Mouse (Mus musculus) kidney, adult 9 months (tissue): ENCODE results near the gene Vangl1.
"Not testable (repeated sequence)": the region's sequence is repeated elsewhere in the genome, so short reads cannot be mapped to it uniquely, and the experiment has no call there.

Source experiments
- DNase-seq: peaks from one replicate; pipeline ENCODE4 v3.0.0; 2022

Vangl1 gene

DNA sequence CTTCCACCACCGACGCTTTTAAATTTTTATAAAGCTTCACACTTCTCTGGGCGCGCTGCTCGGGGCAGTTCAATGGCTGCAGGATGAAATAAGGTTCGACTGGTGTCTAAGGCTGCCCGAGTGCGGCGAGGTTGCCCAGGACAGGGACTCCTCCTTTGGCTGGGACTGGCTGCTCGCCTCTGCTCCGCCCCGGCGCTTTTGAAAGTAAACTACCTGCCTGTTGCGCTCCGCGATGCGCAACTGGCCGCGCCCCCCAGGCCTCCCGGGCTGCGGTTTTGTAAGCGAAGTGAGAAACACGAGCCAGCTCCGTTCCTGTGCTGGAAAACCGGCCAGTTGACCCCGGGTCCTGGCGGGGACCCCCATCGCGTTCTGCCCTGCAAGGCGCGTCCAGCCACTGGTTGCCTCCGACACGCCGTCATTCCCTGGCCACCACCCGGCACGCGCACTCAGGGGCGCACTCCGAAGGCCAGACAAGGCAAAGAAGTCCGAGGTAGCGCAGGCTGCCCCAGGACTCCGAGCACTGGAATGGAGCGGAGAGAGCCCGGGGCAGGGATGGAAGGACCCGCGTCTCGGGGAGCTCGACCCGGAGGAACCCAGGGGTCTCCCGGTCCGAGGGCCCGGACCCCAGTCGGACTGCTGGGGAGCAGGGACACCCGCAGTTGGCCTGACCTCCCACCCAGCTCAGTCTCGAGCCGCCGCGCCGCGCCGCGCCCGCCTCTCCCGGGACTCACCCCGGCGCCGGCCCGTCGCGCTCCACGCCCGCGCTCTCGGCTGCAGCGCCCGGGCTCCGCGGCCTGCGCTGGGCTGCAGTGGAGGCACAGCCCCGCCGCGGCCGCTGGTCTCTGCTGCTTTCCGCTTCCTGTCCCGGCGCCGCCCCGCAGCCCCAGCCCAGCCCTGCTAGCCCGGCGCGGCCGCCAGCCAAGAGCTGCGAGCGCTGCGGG is at the start of gene Vangl1:
Vangl1 (minus strand) TSS at position 913 of the 941 bp plus-strand sequence.
- peak; percentile 84 for DNase-seq

DNA sequence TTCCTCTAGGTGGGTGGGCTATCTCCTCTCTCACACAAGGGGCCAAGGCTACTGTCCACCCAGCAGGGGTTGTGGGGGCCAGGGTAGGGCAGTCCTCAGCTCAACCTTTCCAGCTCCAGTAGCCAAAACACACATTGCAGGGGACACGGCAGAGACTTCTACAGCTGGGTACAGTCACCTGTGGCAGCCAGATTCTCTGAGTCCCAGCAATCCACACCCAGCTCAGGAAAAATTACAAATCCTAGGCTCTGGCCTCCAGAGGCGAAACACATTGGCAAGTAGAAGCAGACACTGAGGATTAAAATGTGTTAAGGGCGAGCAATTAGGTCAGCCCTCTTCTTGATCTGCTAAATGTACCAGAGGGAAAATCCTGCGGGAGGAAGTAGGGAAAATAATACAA is 49.1 kb upstream of the Vangl1 start:
- DNase-seq: no peak

DNA sequence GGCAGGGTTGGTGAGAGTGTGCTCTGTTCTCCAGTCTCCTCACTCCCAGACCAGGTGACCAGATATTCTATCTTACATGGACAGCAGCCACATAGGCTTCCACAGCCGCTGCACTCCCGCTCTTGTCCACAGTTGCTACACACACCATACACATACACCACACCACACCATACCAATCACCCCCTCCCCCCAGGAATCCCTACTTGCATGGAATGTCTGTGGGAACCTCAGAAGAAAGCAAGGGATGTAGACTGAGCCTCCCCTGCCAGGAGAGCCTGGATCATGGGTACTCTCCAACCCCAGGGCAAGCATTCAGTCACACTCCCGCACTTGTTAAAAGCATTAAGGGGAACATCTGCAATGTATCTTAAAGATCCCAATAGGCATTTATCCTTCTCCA is 48.4 kb upstream of the Vangl1 start:
- DNase-seq: no peak

DNA sequence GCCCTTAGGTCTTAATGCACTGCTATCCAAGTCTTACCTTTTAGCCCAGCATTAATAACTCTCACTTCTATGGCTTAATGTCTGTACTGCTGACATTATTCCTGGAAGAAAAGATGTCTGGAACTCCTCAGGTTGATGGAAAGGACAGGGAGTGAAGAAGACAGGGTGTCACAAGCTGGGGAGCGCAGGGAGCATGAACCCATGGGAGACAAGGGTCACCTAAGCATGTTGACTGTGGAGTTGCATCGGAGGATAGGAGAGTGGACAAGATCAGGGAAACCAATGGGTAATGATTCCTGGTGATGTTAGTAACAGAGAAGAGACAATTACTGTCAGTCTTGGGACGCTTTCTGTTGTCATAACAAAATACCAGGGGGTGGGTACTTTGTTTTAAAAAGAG is 46.4 kb upstream of the Vangl1 start:
- no peak for DNase-seq

DNA sequence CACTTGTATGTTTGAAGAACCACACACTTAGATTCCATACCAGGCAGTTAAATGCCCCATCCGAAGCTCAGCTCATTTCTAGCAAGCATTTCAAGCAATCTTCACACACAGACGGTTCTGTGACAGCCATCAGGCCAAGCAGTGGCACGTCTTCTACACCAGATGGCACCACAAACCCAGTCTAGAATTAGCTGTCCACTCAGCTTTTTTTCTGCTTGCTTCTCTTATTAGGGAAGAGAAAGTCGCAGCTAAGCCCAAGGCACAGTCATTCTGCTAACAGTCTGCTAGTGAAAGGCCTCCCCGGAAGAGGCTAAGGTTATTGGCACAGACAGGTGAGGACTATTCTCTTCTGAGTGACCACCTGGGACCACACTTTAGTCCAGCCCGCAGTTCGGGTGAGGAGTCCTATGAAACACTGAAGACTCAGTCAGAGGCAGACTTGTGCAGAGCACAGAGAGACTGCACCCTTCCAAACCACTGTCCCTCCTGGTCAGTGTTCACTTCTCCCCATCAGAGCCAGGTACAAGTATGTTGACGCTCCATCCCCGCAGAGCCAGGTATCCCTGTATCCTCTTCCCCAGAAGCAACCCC is 45.0 kb upstream of the Vangl1 start:
- peak; percentile 61 for DNase-seq

DNA sequence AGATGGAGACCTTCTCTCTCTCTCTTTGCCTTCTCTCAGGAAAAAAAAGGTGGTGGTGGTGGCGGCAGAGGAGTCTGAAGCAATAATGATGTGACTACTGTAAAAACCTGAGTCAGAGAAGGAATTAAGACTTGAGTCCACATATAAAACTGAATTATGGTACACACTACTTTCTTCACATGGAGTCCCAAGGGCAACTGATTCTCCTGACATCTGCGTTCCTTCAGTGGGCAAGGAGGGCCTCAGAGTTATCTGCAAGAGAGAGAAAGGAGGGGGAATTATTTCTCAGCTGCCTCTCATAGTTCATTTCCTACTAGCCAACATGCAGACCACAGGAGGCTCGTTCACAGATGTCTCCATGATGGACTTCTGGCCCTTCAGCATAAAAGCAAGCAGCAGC is 40.1 kb upstream of the Vangl1 start:
- DNase-seq: no peak

DNA sequence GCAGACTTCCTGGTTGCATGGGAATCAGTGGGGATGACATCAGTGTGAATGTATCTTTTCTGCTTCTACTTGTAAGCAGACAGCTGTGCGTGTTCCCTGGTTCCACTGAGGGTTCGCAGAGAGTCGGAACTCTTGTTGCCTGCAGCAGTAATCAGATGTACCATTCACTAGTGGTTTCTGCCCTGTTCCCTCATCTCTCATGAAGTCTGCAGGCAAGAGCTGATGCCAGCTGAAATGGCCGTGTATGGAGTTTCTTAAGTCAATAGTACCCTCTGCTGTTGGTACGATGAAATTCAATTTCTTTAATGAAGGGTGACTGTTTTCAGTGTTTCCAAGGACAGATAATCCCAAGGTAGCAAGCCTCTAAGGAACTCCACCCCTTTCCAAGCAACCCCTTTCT is 38.4 kb upstream of the Vangl1 start:
- peak; percentile 56 for DNase-seq

DNA sequence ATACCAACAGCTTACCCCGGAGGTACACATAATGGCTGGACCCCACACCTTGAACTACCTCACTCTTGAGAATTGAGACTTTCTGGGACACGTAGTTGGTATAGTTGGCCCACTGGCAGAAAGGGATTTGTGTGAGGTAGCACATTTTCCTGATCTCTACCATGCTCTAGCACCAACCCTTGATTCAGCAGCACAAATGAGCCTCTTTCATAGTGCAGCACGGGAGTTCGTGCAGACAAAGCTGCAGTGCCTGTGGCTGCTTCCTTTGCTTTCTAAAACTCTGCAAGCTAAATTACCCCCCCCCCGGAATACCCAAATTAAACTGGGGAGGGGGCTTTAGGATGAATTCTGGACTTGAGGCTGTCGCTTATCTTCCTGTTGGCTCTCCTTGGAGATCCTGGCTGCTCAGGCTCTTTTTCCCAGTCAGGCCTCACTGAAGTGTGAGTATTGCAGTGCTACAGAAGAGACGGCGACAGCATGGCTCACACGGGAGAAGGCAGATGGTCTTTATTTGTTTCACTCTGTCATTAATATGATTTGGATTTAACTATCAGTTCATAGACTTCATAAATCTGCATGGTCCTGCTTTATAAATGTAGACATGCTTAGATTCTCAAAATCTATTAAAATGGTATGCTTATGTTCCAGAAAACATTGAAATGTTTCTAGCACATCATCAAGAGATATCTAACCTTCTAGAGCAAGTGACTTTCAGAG is 27.1 kb upstream of the Vangl1 start:
- DNase-seq: no peak

DNA sequence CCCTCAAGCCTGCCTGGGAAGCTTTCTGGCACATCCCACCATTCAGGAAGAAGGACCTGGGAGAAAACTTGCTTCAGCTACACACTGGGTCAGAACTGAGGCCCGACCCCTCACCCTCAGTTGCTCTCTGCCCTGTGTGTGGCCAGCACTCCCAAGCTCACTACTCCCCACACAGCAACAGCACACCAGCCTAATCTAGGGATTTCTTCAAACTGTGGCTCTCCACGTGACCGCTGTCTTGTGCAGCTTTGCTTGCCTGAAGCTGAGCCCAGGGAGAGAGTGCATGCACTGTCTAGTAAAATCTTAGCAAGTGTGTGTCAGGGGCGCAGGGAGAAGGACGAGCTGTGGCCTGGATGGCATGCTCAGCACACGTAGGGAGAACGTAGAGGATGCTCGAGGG is 18.3 kb upstream of the Vangl1 start:
- no peak for DNase-seq

DNA sequence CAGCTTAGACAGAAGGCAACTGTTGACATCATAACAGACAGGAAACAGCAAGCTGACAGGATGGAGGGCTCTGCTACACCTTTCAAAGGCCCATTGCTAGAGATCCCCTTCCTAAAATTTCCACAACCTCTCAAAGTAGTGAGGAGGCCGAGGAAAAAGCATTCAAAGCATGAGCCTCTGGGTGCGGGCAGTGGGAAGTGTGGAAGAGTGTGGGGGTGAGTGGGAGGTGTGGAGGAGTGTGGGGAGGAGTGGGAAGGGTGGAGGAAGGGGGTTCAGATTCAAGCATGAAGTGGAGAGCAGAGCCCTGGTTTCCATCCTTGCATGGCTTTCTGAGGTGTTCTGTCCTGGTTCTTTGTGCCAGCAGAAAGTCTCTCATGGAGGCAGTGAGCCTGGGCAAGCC is 13.8 kb upstream of the Vangl1 start:
- no peak for DNase-seq

DNA sequence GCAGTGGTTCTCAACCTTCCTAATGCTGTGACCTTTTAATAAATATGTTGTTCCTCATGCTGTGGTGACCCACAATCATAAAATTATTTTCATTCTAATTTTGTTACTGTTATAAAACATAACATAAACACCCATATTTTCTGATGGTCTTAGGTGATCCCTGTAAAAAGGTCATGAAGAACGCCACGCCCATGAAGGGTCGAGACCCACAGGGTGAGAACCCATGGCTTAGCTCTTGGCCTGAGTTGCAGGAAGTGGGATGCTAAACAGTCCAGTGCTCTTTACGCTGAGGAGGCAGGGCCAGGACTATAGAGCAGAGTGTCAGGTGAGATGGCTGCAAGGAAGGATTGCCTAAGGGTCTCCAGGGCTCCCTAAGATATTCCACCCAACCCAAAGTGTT is 10.2 kb upstream of the Vangl1 start:
- no peak for DNase-seq

DNA sequence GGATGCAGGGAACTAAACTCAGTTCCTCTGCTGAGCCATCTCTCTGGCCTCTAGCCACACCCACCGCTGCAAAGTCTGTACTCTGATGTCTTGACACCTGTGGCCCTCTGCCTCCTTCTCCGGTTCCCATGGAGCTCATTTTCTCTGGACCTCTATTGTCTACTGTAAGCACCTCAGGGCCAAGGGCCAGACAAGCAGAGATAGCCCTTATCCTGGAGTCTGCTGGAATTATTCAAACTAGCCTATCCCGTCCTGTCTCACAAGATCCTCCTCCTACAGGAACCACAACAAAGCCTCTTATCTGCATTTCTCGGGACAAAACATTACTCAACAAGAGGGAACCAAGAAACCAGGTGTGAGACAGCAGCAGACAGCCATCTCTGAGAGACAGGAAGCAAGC is 9.8 kb upstream of the Vangl1 start:
- DNase-seq: no peak

DNA sequence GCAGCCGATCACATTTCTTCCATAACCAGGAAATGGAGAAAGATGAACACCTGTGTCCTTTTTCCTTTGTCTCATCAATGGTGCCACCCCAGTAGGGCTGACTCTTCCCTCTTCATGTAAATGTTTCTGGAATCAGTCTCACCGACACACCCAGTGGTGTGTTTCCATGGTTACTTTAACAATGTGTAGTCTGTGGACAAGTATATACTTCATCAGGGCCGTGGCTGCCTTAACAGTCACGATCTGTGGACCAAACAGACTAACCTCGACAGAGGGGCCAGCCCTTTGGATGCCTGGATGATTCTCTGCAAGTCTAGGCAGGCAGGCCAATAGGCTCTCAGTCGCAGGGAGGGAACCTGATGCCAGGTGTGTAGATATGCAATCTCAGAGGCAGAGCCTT is 8.4 kb upstream of the Vangl1 start:
- no peak for DNase-seq

DNA sequence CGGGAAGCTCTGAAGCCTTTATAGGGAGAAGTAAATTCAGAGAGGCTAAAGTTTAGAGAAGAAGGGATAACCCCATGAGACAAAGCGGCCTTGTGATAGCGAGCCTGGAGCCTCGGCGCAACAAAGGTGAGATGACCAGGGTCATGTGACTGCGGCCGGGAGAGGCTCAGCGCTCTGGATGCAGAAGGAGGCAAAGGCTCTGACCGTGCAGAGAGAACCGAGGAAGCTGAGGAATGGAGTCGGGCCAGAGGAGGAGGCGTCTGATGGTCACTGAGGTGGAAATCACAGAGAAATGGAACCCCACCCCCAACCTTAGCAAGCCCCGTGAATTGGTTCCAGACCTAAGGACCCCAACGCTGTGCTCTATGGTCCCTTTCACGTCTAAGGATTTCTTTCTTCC is 7.8 kb upstream of the Vangl1 start:
- no peak for DNase-seq

DNA sequence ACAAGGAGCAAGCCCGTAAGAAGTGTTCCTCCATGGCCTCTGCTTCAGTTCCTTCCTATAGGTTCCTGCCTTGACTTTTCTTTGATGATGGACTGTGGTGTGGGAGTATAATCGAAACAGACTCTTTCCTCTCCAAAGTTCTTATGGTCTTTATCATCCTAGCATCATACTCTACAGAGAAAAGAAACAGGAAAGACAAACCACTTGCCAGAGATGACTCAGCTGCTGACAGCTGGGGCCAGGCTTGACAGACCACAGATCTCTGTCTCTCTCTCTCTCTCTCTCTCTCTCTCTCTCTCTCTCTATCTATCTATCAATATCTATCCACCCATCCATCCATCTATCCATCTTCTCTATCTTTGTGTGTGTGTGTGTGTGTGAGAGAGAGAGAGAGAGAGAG is 6.8 kb upstream of the Vangl1 start:
- no peak for DNase-seq

DNA sequence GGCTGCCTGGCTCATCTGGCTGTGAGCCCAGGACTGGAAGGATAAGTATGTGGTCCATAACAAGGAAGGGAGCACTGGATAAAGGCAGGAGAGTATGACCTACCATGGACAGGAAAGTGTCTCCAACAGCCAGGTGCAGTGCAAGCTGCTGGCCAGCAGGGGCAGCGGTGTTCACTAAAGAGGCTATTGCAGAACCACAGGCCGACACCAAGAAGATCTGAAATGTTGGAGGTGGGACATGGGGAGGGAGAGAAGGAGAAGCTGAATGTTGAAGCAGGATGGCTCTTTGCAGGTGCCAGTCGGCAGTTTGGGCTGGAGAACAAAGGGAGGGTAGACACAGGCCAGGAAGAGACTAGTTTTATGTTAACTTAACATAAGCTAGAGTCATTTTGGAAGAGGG is 6.3 kb upstream of the Vangl1 start:
- no peak for DNase-seq

DNA sequence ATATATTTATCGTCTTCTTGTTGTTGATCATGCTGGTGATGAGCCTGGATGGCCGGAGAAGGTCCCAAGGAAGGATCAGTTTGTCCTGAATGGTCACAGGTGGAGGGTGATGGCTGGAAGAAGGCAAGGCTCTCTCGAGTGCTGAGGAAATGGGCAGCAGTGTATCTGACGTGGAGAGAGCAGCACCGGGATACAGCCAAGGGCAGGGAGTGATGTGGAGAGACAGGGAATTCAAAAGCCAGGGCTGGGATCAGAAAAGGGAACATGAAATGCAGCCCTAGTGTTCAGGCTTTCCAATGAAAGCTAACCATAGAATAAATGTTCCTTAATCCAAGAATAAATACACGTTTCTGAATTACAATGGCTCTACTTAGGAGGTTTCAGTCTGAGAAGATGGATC is 4.4 kb upstream of the Vangl1 start:
- DNase-seq: no peak

DNA sequence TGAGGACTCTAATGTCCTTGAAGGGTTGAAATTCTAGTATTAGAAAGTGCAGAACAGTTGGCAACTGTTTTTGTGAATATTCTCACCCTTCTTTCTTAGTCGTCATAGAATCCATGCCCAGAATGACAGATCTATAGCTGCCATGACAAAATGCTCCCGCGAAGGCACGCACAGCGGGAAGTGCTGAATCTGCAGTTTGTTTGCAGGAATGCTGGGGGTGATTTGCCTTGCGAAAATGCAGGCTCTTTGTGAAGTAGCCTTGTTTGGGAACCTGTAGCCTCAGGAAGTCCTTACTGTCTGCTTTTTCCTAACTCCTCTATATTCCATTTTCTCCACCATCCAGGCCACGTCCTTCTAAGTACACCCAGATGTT is 951 bp upstream of the Vangl1 start:
- DNase-seq: no peak

DNA sequence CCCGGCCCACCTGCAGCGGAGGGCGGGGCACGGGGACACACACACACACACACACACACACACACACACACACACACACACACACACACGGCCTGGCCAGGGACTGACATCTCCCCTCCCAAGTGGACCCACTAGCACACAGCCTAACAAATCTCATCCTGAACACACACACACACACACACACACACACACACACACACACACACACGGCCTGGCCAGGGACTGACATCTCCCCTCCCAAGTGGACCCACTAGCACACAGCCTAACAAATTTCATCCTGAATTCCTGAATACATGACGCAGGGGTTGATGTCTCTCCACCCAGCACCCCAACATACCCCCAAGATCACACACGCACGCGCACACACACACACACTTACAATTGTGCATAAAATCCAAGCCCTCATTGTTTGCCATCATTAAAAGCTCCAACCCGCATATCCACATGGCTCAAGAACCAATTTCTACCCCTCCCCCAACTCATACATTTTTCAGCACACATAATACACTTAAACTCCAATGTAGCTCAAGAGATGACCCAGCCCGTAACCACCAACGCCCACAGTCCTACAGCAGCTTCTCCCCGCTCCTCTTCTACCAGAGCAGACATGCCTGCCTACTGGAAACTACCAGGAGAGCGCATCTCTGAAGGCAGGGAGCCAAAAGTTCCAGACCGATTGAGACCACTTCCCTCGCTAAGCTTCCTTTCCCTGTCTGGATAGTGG is 403 bp upstream of the Vangl1 start:
- not testable (repeated sequence) for DNase-seq

DNA sequence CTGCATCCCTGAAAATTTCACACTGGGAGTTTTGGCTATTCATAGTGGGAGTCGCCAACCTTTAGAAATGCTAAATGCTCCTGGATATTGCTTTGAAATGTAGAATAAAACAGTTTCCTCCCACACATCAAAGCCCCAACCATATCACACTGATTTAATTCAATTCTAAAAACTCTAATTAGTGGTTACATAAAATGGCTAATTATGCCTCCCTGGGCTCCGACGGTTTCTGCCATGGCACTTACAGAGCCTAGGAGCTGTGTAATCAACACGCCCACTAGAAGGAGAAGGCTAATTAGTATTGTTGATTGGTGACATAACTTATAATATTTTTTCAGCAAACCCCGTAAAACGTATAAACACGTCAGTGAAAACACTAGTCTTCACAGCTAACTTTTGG is 1.4 kb downstream of the Vangl1 start:
- no peak for DNase-seq

DNA sequence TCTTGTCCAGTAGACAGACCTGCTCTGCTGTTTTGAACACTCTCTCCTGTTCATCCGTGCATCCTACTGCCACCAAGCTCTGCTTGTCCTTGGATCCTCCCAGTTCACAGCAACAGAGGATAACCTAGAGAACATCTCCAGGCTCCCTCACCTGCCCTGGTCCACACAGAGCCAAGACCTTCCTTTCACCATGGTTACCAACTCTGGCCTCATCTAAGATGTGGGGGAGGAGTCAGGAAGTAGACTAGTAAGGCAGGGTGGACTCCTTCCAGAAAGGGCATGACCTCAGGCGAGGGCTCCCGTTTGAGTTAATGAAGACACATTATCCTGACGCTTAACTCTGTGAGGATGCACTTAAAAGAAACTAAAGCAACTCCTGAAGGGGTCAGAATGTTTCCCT is 4.5 kb downstream of the Vangl1 start:
- DNase-seq: no peak

DNA sequence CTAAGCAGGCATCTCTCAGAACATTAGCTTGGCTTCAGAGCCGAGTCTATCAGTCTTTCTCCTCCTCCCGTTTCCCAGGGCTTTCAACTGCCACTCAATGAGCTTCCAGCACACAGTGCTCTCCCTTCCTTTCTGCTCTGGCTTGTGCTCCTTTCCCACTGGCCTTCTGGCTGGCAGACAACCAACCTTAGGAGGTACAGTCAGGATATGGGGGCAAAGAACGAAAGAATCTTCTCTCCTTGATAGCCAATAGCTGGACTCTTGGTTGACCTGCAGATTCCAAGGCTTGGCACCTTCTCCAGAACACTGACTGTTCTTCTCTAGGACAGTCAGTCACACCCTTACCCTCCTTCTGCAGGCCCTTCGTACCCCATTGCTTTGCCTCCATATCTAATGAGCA is 5.3 kb downstream of the Vangl1 start:
- DNase-seq: peak; percentile 81

DNA sequence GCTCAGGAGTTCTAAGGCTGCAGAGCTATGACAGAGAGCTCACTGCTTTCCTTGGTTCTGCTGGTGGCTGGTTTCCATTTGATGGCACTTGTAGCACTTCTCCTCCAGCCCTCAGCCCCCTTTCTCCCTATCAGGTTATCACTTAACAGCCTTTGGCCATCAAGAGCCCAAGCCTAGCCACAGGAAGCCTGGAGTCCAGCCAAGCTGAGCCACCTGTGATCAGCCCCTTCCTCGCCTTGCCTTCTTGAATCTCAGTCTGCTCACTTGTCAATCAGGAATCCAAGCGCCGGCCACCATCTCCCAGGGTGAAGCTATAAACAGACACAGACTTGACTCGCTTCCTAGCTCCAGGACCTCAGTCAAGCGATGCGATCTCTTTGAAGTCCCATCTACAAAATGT is 6.0 kb downstream of the Vangl1 start:
- DNase-seq: no peak
